Mouse (Mus musculus) limb, embryonic 10.5 days (tissue): Measurements from ENCODE around the gene Zbtb7a. TPM values are rescaled to one million over a fixed set of nuclear protein-coding genes. Genes with fewer than 3 reads are reported as not detected.

Experiments
- DNase-seq: peaks from one replicate; pipeline ENCODE4 v3.0.0-alpha.2; 2017; ENCODE audit warnings: low spot score
- H3K27ac ChIP-seq: fragments of 300-500 bp; sonication (generic); 2 replicates; pipeline ENCODE4 v1.5.1; 2016; ENCODE audit warnings: mild to moderate bottlenecking
- H3K27me3 ChIP-seq: fragments of 300-500 bp; sonication (generic); 2 replicates; pipeline ENCODE4 v1.6.1; 2016; ENCODE audit warnings: low read depth, mild to moderate bottlenecking; ENCODE audit not compliant: poor library complexity, severe bottlenecking
- H3K36me3 ChIP-seq: fragments of 300-500 bp; sonication (generic); 2 replicates; pipeline ENCODE4 v1.6.1; 2016; ENCODE audit warnings: mild to moderate bottlenecking, moderate library complexity
- H3K4me1 ChIP-seq: fragments of 300-500 bp; sonication (generic); 2 replicates; pipeline ENCODE4 v1.6.1; 2016
- H3K4me3 ChIP-seq: fragments of 300-500 bp; sonication (generic); 2 replicates; pipeline ENCODE4 v1.5.1; 2016; ENCODE audit warnings: mild to moderate bottlenecking, moderate library complexity
- H3K9me3 ChIP-seq: fragments of 300-500 bp; sonication (generic); replicated peaks from 2 replicates; pipeline ENCODE4 v1.6.1; 2016; ENCODE audit warnings: mild to moderate bottlenecking
- WGBS: fragments of 180-500 bp; shearing (Covaris S2); methylation state at CpG from one replicate; pipeline ENCODE4 v1.1.7; 2016; 5-methylcytosine and 5-hydroxymethylcytosine counted together
- polyA plus RNA-seq: library from polyadenylated mRNA; unstranded; fragments of >200 nt; fragmentation: Nextera tagmentation; extraction: Ambion mirVana; gene quantifications from 2 replicates; pipeline ENCODE4 v1.2.1, GENCODE M21; 2016

Gene Zbtb7a
- polyA plus RNA-seq, 1 experiment from 2014 or later: 11.7 TPM

- no peak overlapping the region for H3K4me3 ChIP-seq
- DNase-seq: no peak
- H3K27ac ChIP-seq: peak overlapping the region; percentile 50
Observed at GRCm38 (mm10) chr10:81142551-81142981, 7.5 kb downstream of the Zbtb7a start.

DNA sequence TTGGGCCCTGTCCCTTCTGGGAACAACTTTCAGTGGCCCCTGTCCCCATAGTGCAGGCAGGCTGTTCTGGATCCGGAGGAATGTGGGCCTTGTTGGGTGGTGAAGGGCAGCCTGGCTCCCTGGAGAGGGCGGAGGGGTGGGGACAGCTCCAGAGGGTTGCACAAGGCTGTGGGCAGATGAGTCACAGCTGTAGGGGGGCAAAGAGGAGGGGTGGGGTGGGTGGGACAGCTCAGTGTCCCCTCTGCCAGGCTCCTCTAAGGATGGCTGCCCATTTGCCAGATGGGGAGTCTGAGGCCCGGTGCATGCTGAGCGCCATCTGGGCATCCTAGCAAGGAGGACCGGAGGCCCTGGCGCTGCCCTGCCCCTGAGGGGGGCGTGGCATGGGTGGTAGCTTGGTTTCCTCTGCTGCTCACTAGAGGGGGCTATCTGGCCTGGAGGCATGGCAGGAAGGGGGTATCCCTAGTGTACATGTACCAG lies 8.2 kb downstream of the Zbtb7a start:
- Histone ChIP-seq H3K27ac (peak overlapping the region; percentile 50), H3K36me3 (peaks cover 77% of the 10 kb centered on the region), H3K4me1 (peaks cover 60% of the 10 kb centered on the region), H3K4me3 (no peak overlapping the region), H3K27me3 (no peaks in the 10 kb centered on the region), H3K9me3 (no peaks in the 10 kb centered on the region)
- 93% methylated on average over 7 of the region's 7 CpGs for WGBS
- DNase-seq: no peak

More at GRCm38 (mm10) chr10:81142551-81142981, 7.5 kb downstream of the Zbtb7a start:
- peaks cover 67% of the 10 kb centered on the region for H3K4me1 ChIP-seq
- no peaks in the 10 kb centered on the region for H3K9me3 ChIP-seq
- peaks cover 71% of the 10 kb centered on the region for H3K36me3 ChIP-seq
- WGBS: 90% methylated on average over 5 of the region's 5 CpGs
- H3K27me3 ChIP-seq: no peaks in the 10 kb centered on the region

GRCm38 (mm10) chr10:81143845-81144437 lies 8.9 kb downstream of the Zbtb7a start:
- Histone ChIP-seq H3K4me1 (peaks cover 53% of the 10 kb centered on the region), H3K36me3 (peaks cover 85% of the 10 kb centered on the region)
- 97% methylated on average over 52 of the region's 52 CpGs for WGBS

GRCm38 (mm10) chr10:81144667-81145066 lies 9.6 kb downstream of the Zbtb7a start:
- no peaks in the 10 kb centered on the region for H3K27me3 ChIP-seq
- WGBS: 94% methylated on average over 27 of the region's 27 CpGs
- H3K27ac ChIP-seq: no peak overlapping the region
- no peaks in the 10 kb centered on the region for H3K9me3 ChIP-seq
- DNase-seq: no peak
- H3K36me3 ChIP-seq: peaks cover 91% of the 10 kb centered on the region
- H3K4me1 ChIP-seq: peaks cover 47% of the 10 kb centered on the region
- peak overlapping the region; percentile 16 for H3K4me3 ChIP-seq

More at GRCm38 (mm10) chr10:81143845-81144437, 8.9 kb downstream of the Zbtb7a start:
- no peaks in the 10 kb centered on the region for H3K9me3 ChIP-seq
- no peak overlapping the region for H3K27ac ChIP-seq
- H3K27me3 ChIP-seq: no peaks in the 10 kb centered on the region
- H3K4me3 ChIP-seq: peak overlapping the region; percentile 16
- no peak for DNase-seq

DNA sequence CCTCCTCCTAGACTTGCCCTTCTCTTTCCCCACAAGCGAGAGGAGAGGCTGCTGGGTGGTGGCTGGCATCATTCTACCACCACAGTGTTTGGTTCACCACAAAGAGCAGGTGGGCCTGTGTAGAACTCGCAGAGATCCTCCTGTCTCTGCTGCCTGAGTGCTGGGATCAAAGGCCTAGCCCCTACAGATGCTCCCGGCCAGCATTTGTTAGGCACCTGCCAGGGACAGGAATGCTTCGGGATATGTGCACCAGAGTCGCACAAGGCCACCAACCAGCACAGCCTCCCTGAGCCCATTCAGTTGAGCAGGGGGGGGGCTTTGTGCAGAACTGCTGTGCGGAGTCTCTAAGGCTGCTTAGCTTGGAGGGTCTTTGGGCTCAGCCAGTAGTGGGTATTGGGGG lies 10.3 kb downstream of the Zbtb7a start:
- Histone ChIP-seq H3K4me1 (peaks cover 43% of the 10 kb centered on the region), H3K9me3 (no peaks in the 10 kb centered on the region), H3K27me3 (no peaks in the 10 kb centered on the region), H3K36me3 (peaks cover 94% of the 10 kb centered on the region), H3K4me3 (0 out of 2 replicates have a peak overlapping the region, but pooled peaks have one; percentile 14), H3K27ac (no peak overlapping the region)
- WGBS: 93% methylated on average over 6 of the region's 6 CpGs
- no peak for DNase-seq

GRCm38 (mm10) chr10:81145778-81146177 lies 10.8 kb downstream of the Zbtb7a start:
- Histone ChIP-seq H3K36me3 (peaks cover 98% of the 10 kb centered on the region), H3K27me3 (no peaks in the 10 kb centered on the region), H3K27ac (no peak overlapping the region), H3K9me3 (no peaks in the 10 kb centered on the region), H3K4me1 (peaks cover 38% of the 10 kb centered on the region), H3K4me3 (no peak overlapping the region)
- WGBS: 93% methylated on average over 7 of the region's 7 CpGs
- DNase-seq: no peak

DNA sequence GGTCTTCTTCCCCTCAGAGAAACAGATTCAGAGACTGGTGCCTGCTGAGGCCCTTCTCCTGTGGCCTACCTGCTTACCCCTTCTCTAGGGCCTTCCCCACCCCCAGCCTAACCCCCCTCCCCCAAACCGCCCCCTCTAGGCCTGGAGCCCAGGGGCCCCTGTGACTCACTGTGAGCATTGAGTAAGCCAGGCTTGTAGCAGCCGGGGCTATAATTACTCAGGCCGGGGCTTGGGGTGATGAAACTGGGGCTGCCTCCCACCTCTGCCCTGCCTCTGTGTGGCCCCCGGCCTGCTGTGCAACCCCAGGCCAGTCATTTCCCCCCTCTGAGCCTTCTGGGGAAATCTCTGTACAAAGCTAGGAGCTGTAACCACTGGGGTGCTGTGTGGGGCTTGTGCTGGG lies 11.3 kb downstream of the Zbtb7a start:
- no peak for DNase-seq
- H3K4me3 ChIP-seq: no peak overlapping the region; the same call in 1 of the 2 replicates
- peaks cover 93% of the 10 kb centered on the region for H3K36me3 ChIP-seq
- 91% methylated on average over 4 of the region's 4 CpGs for WGBS
- no peaks in the 10 kb centered on the region for H3K27me3 ChIP-seq
- peaks cover 33% of the 10 kb centered on the region for H3K4me1 ChIP-seq
- H3K27ac ChIP-seq: no peak overlapping the region
- H3K9me3 ChIP-seq: no peaks in the 10 kb centered on the region

GRCm38 (mm10) chr10:81151261-81151660 lies 16.2 kb downstream of the Zbtb7a start:
- Histone ChIP-seq H3K27me3 (no peaks in the 10 kb centered on the region), H3K4me3 (no peak overlapping the region), H3K27ac (no peak overlapping the region), H3K36me3 (peaks cover 87% of the 10 kb centered on the region), H3K4me1 (peaks cover 13% of the 10 kb centered on the region), H3K9me3 (no peaks in the 10 kb centered on the region)
- WGBS: 81% methylated on average over 6 of the region's 6 CpGs
- DNase-seq: no peak

DNA sequence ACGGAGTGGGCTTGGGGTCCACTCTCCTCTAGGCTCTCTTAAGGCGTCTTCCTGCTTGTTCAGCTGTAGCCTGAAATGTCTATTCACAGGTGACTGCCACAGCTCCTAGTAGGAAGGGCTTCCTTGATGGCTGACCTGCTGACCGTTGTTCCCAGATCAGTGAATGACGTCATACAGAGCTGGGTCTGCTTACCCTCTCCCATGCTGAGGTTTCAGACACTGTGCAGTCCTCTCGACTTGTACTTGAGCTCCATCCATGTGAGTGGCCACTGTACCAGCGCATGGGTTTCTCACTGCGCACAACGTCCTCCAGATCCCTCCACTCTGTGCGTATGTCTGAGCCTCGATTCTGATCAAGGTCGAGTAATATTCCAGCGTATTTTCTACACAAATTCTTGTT lies 17.6 kb downstream of the Zbtb7a start:
- Histone ChIP-seq H3K4me3 (no peak overlapping the region), H3K36me3 (peaks cover 87% of the 10 kb centered on the region), H3K27ac (no peak overlapping the region), H3K4me1 (peaks cover 13% of the 10 kb centered on the region), H3K9me3 (no peaks in the 10 kb centered on the region), H3K27me3 (no peaks in the 10 kb centered on the region)
- WGBS: 81% methylated on average over 12 of the region's 12 CpGs
- DNase-seq: no peak

DNA sequence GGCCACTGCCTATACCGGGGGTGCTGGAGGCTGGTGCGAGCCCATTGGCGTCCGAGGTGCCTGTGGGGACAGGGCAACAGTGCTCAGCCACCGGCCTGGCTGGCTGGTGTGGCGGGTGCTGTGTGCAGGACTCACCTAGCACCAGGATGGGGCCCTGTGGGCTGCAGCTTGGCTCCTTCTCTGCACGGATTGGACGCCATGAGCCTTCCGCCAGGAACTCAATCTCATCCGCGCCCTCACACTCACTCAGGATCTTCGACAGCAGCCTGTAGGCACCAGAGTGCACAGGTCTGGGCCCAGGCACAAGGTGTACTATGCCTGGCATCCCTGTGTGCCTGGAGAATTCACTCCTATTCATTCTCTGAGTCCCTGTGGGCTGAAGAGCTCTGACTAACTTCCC lies 19.3 kb downstream of the Zbtb7a start:
- peaks cover 13% of the 10 kb centered on the region for H3K4me1 ChIP-seq
- H3K4me3 ChIP-seq: no peak overlapping the region
- WGBS: 93% methylated on average over 12 of the region's 12 CpGs
- peaks cover 87% of the 10 kb centered on the region for H3K36me3 ChIP-seq
- H3K27ac ChIP-seq: no peak overlapping the region
- no peaks in the 10 kb centered on the region for H3K9me3 ChIP-seq
- no peak for DNase-seq
- H3K27me3 ChIP-seq: no peaks in the 10 kb centered on the region

- WGBS: 86% methylated on average over 6 of the region's 6 CpGs
Observed at GRCm38 (mm10) chr10:81154736-81155135, 19.7 kb downstream of the Zbtb7a start.

GRCm38 (mm10) chr10:81161602-81162317 lies 26.7 kb downstream of the Zbtb7a start:
- Histone ChIP-seq H3K4me3 (0 out of 2 replicates have a peak overlapping the region, but pooled peaks have one; percentile 2), H3K36me3 (peaks cover 86% of the 10 kb centered on the region)
- 68% methylated on average over 8 of the region's 8 CpGs for WGBS

More at GRCm38 (mm10) chr10:81154736-81155135, 19.7 kb downstream of the Zbtb7a start:
- H3K4me3 ChIP-seq: no peak overlapping the region
- no peak for DNase-seq
- H3K9me3 ChIP-seq: no peaks in the 10 kb centered on the region
- H3K27me3 ChIP-seq: no peaks in the 10 kb centered on the region
- H3K36me3 ChIP-seq: peaks cover 85% of the 10 kb centered on the region
- 0 out of 2 replicates have a peak overlapping the region, but pooled peaks have one; percentile 5 for H3K27ac ChIP-seq
- H3K4me1 ChIP-seq: peaks cover 11% of the 10 kb centered on the region

DNA sequence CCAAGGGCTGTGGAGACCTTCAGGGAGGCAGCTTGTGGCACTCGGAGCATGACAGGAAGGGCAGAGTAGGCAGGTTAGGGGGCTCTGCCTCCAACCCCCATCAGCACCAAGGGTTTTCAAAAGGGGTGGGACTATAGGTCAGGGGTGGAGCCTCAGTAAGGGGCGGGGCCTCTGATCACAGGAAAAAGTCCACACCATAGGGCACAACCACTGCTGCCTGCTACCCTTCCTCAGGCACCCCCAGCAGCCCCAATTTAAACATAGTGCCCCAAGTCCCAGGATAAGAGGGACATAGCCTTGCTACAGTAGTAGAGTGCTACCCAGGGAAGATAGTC lies 27.3 kb downstream of the Zbtb7a start:
- Histone ChIP-seq H3K27me3 (no peaks in the 10 kb centered on the region), H3K4me1 (peaks cover 37% of the 10 kb centered on the region), H3K4me3 (0 out of 2 replicates have a peak overlapping the region, but pooled peaks have one; percentile 2), H3K27ac (no peak overlapping the region), H3K9me3 (no peaks in the 10 kb centered on the region), H3K36me3 (peaks cover 81% of the 10 kb centered on the region)
- WGBS: 59% methylated on average over 2 of the region's 2 CpGs
- DNase-seq: no peak

More at GRCm38 (mm10) chr10:81161602-81162317, 26.7 kb downstream of the Zbtb7a start:
- no peak for DNase-seq
- Histone ChIP-seq H3K27ac (no peak overlapping the region), H3K27me3 (no peaks in the 10 kb centered on the region), H3K9me3 (no peaks in the 10 kb centered on the region), H3K4me1 (peaks cover 32% of the 10 kb centered on the region)
